Mouse (Mus musculus): ENCODE data around the gene Gm49380. TPM values are rescaled to one million over a fixed set of nuclear protein-coding genes. Genes with fewer than 3 reads are reported as not detected.

Gene Gm49380
- polyA plus RNA-seq, 1 experiment: 0.67 TPM

GRCm38 (mm10) chr9:44067241-44067959 is 45.9 kb downstream of the Gm49380 start:
- Histone ChIP-seq H3K4me1 (ENCODE audit: control insufficient read depth, insufficient read depth, low read length) (peaks cover 2% of the 10 kb centered on the region), H3K27ac (ENCODE audit: insufficient read depth, low read length) (no peak overlapping the region), H3K9ac (ENCODE audit: low read depth, poor library complexity, severe bottlenecking) (peak overlapping the region; percentile 75)

GRCm38 (mm10) chr9:44066785-44067225 is 46.5 kb downstream of the Gm49380 start, which contains the start of gene Usp2:
Gene Usp2 (plus strand): TSS chr9:44067021.
- Histone ChIP-seq H3K4me3 (ENCODE audit: low read depth, low read length) (peak within 1 kb of the TSS; percentile 80), H3K36me3 (ENCODE audit: control insufficient read depth, insufficient read depth, low read length, poor library complexity, severe bottlenecking) (no peaks in the 10 kb centered on the region), H3K4me1 (ENCODE audit: control insufficient read depth, insufficient read depth, low read length) (no peaks in the 10 kb centered on the region), H3K9ac (ENCODE audit: low read depth, poor library complexity, severe bottlenecking) (peak within 1 kb of the TSS; percentile 75), H3K27me3 (ENCODE audit: control insufficient read depth, insufficient read depth, low read length, poor library complexity, severe bottlenecking) (no peaks in the 10 kb centered on the region), H3K27ac (ENCODE audit: insufficient read depth, low read length) (no peak within 1 kb of the TSS), H3K9me3 (replicated peaks; ENCODE audit: control insufficient read depth, insufficient read depth, low read length, poor library complexity, severe bottlenecking) (no peaks in the 10 kb centered on the region)
- TF ChIP-seq EP300 (IDR thresholded peaks at IDR 0.05; ENCODE audit: insufficient read depth, low read depth, low read length) (no peak), CTCF (IDR thresholded peaks at IDR 0.05; ENCODE audit: low read depth, low read length) (peak; percentile 64)

More at GRCm38 (mm10) chr9:44067241-44067959, 45.9 kb downstream of the Gm49380 start:
- TF ChIP-seq POLR2A (IDR thresholded peaks at IDR 0.05; ENCODE audit: insufficient read depth, low read length): no peak
- no peak for TF ChIP-seq EP300 (IDR thresholded peaks at IDR 0.05; ENCODE audit: insufficient read depth, low read depth, low read length)
- no peak for TF ChIP-seq CTCF (IDR thresholded peaks at IDR 0.05; ENCODE audit: low read depth, low read length)
- H3K27me3 ChIP-seq (ENCODE audit: control insufficient read depth, insufficient read depth, low read length, poor library complexity, severe bottlenecking): no peaks in the 10 kb centered on the region
- H3K4me3 ChIP-seq (ENCODE audit: low read depth, low read length): peak overlapping the region; percentile 80
- H3K9me3 ChIP-seq (replicated peaks; ENCODE audit: control insufficient read depth, insufficient read depth, low read length, poor library complexity, severe bottlenecking): no peaks in the 10 kb centered on the region
- no peaks in the 10 kb centered on the region for H3K36me3 ChIP-seq (ENCODE audit: control insufficient read depth, insufficient read depth, low read length, poor library complexity, severe bottlenecking)

DNA sequence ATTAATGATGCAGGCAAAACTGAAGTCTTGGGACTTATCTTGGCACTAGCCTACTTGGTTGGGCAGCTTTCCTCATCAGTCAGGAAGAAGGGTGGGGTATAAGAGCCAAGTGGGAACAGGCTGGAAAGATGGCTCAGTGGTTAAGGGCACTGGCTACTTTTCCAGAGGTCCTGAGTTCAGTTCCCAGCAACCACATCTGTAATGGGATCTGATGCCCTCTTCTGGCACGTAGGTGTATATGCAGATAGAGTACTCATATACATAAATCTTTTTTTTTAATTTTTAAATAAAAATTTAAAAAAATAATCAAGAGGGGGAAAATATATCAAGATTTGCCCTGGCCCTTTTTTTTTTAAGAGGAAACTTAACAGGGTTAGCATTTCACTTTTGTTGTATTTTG is 48.1 kb downstream of the Gm49380 start:
- H3K27me3 ChIP-seq (ENCODE audit: control insufficient read depth, insufficient read depth, low read length, poor library complexity, severe bottlenecking): no peaks in the 10 kb centered on the region

DNA sequence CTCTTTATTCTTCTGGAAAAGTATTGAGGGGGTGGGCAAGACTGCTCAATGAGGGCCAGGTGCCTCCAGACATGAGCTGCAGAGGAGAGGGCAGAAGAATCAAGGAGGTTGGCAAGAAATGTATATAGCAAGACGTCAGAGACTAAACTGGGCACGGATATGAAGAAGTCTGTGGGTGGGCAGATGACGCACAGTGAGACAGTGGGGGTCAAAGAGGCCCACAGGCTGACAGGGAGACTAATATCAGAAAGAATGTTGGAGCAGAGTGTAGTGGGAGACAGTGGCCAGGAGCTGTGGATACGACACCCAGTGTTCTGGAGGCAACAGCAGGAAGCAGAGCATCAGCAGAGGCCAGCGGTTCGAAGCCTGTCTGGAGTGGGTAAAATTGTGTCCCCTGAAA is 54.7 kb downstream of the Gm49380 start:
- Histone ChIP-seq H3K9ac (ENCODE audit: low read depth, poor library complexity, severe bottlenecking) (no peak overlapping the region), H3K27me3 (ENCODE audit: control insufficient read depth, insufficient read depth, low read length, poor library complexity, severe bottlenecking) (no peaks in the 10 kb centered on the region), H3K4me1 (ENCODE audit: control insufficient read depth, insufficient read depth, low read length) (no peaks in the 10 kb centered on the region), H3K27ac (ENCODE audit: insufficient read depth, low read length) (no peak overlapping the region), H3K36me3 (ENCODE audit: control insufficient read depth, insufficient read depth, low read length, poor library complexity, severe bottlenecking) (no peaks in the 10 kb centered on the region), H3K9me3 (replicated peaks; ENCODE audit: control insufficient read depth, insufficient read depth, low read length, poor library complexity, severe bottlenecking) (no peaks in the 10 kb centered on the region), H3K4me3 (ENCODE audit: low read depth, low read length) (no peak overlapping the region)
- no peak for TF ChIP-seq POLR2A (IDR thresholded peaks at IDR 0.05; ENCODE audit: insufficient read depth, low read length)
- TF ChIP-seq CTCF (IDR thresholded peaks at IDR 0.05; ENCODE audit: low read depth, low read length): no peak
- no peak for TF ChIP-seq EP300 (IDR thresholded peaks at IDR 0.05; ENCODE audit: insufficient read depth, low read depth, low read length)

More for the DNA sequence above, 48.1 kb downstream of the Gm49380 start:
- H3K27ac ChIP-seq (ENCODE audit: insufficient read depth, low read length): no peak overlapping the region
- H3K4me1 ChIP-seq (ENCODE audit: control insufficient read depth, insufficient read depth, low read length): no peaks in the 10 kb centered on the region
- H3K9ac ChIP-seq (ENCODE audit: low read depth, poor library complexity, severe bottlenecking): no peak overlapping the region
- H3K9me3 ChIP-seq (replicated peaks; ENCODE audit: control insufficient read depth, insufficient read depth, low read length, poor library complexity, severe bottlenecking): no peaks in the 10 kb centered on the region
- no peaks in the 10 kb centered on the region for H3K36me3 ChIP-seq (ENCODE audit: control insufficient read depth, insufficient read depth, low read length, poor library complexity, severe bottlenecking)
- no peak for TF ChIP-seq POLR2A (IDR thresholded peaks at IDR 0.05; ENCODE audit: insufficient read depth, low read length)
- no peak for TF ChIP-seq CTCF (IDR thresholded peaks at IDR 0.05; ENCODE audit: low read depth, low read length)
- no peak for TF ChIP-seq EP300 (IDR thresholded peaks at IDR 0.05; ENCODE audit: insufficient read depth, low read depth, low read length)
- no peak overlapping the region for H3K4me3 ChIP-seq (ENCODE audit: low read depth, low read length)

GRCm38 (mm10) chr9:44053936-44054335 is 59.4 kb downstream of the Gm49380 start:
- no peak for TF ChIP-seq POLR2A (IDR thresholded peaks at IDR 0.05; ENCODE audit: insufficient read depth, low read length)
- no peak for TF ChIP-seq EP300 (IDR thresholded peaks at IDR 0.05; ENCODE audit: insufficient read depth, low read depth, low read length)
- TF ChIP-seq CTCF (IDR thresholded peaks at IDR 0.05; ENCODE audit: low read depth, low read length): no peak
- H3K4me3 ChIP-seq (ENCODE audit: low read depth, low read length): no peak overlapping the region
- no peak overlapping the region for H3K27ac ChIP-seq (ENCODE audit: insufficient read depth, low read length)
- H3K9ac ChIP-seq (ENCODE audit: low read depth, poor library complexity, severe bottlenecking): no peak overlapping the region
- H3K4me1 ChIP-seq (ENCODE audit: control insufficient read depth, insufficient read depth, low read length): no peaks in the 10 kb centered on the region
- H3K36me3 ChIP-seq (ENCODE audit: control insufficient read depth, insufficient read depth, low read length, poor library complexity, severe bottlenecking): no peaks in the 10 kb centered on the region
- no peaks in the 10 kb centered on the region for H3K27me3 ChIP-seq (ENCODE audit: control insufficient read depth, insufficient read depth, low read length, poor library complexity, severe bottlenecking)
- H3K9me3 ChIP-seq (replicated peaks; ENCODE audit: control insufficient read depth, insufficient read depth, low read length, poor library complexity, severe bottlenecking): no peaks in the 10 kb centered on the region

GRCm38 (mm10) chr9:44052855-44053254 is 60.4 kb downstream of the Gm49380 start:
- H3K4me3 ChIP-seq (ENCODE audit: low read depth, low read length): no peak overlapping the region
- H3K27me3 ChIP-seq (ENCODE audit: control insufficient read depth, insufficient read depth, low read length, poor library complexity, severe bottlenecking): no peaks in the 10 kb centered on the region
- no peak overlapping the region for H3K9ac ChIP-seq (ENCODE audit: low read depth, poor library complexity, severe bottlenecking)
- H3K4me1 ChIP-seq (ENCODE audit: control insufficient read depth, insufficient read depth, low read length): peaks cover 2% of the 10 kb centered on the region
- no peak for TF ChIP-seq EP300 (IDR thresholded peaks at IDR 0.05; ENCODE audit: insufficient read depth, low read depth, low read length)
- no peak for TF ChIP-seq CTCF (IDR thresholded peaks at IDR 0.05; ENCODE audit: low read depth, low read length)
- TF ChIP-seq POLR2A (IDR thresholded peaks at IDR 0.05; ENCODE audit: insufficient read depth, low read length): no peak
- H3K27ac ChIP-seq (ENCODE audit: insufficient read depth, low read length): no peak overlapping the region
- H3K36me3 ChIP-seq (ENCODE audit: control insufficient read depth, insufficient read depth, low read length, poor library complexity, severe bottlenecking): no peaks in the 10 kb centered on the region
- H3K9me3 ChIP-seq (replicated peaks; ENCODE audit: control insufficient read depth, insufficient read depth, low read length, poor library complexity, severe bottlenecking): no peaks in the 10 kb centered on the region
